Mouse (Mus musculus) Muller cell, postnatal 12 days (primary cell): ENCODE results near the gene Tnfrsf11a.
"Not testable (repeated sequence)": the region's sequence is repeated elsewhere in the genome, so short reads cannot be mapped to it uniquely, and the experiment has no call there.

Source experiments
- DNase-seq: peaks from one replicate; pipeline ENCODE4 v3.0.0-alpha.2; 2015; ENCODE audit errors: inconsistent ontology term

Tnfrsf11a gene

DNA sequence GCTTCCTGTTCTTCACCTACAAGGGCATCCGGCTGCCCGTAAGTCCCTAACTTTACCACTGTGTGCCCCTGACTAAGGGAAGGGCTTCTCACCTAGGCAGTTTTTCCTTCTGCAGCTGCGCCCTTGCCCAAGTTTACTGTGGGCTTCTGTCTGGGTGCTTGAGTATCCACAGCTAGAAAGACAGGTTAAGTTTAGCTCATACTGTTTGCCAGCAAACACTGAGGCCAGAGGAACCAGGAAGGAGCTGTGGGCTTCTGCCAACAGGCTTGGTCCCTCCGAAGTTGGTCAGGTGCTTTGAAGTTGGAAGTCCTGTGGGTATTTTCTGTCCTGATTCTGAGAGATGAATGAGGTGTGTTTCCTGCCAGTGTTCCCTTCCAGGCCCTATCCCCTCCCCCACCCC lies 4.6 kb downstream of the Tnfrsf11a start:
- no peak for DNase-seq

DNA sequence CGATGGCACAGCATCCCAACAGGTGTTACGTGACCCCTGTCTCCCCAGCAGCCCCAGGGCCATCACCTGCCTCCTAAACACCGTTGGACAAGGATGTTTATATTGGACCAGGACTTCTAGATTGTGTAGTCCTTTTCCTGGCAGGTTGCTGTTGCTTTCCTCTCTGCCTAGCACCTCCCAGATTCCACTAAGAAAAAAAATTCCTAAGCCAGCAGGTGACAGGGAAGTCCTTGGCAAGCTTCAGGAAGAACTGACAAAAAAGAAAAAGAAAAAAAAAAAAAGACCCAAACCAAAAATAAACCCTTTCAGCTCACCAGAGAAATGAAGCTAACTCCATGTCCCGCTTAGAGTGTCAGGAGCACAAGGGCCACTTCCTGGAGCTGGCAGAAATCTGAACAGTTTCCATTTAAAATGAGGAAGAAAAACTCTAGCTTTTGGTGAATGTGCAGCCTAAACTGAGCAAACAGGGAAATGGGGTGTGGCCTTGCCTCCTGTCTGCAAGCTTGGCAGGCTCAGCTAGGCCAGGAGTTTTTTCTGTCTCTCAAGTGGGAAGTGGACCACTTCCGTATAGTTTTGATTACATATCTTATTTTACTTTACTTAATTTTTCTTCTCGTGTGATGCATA lies 6.3 kb downstream of the Tnfrsf11a start:
- no peak for DNase-seq

DNA sequence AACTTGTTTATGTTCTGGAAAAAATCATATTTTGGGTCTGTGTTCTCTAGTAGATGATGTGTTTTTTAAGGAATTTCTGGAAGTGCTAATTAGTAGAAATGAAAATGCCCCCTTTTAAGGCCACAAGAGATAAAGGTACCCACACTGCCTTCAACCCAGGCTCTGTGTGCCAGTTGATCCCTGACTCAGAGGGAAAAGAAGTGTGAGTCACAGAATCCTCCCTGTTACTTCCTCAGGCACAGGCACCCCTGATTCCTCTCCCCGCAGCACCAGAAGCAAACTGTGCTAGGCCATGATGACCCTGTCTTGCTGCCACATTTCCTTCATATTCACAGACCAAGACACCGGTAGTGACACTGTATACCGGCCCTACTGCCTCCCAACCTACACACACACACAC lies 9.6 kb downstream of the Tnfrsf11a start:
- DNase-seq = no peak

GRCm38 (mm10) chr1:105794670-105795069 lies 14.2 kb downstream of the Tnfrsf11a start:
- no peak for DNase-seq

GRCm38 (mm10) chr1:105795705-105796104 lies 15.2 kb downstream of the Tnfrsf11a start:
- DNase-seq = no peak

GRCm38 (mm10) chr1:105800570-105800969 lies 20.1 kb downstream of the Tnfrsf11a start:
- no peak for DNase-seq

- DNase-seq = no peak
These were observed 20.7 kb downstream of the Tnfrsf11a start for GRCm38 (mm10) chr1:105801252-105801651.

- DNase-seq = no peak
These were observed 22.4 kb downstream of the Tnfrsf11a start for GRCm38 (mm10) chr1:105802941-105803340.

DNA sequence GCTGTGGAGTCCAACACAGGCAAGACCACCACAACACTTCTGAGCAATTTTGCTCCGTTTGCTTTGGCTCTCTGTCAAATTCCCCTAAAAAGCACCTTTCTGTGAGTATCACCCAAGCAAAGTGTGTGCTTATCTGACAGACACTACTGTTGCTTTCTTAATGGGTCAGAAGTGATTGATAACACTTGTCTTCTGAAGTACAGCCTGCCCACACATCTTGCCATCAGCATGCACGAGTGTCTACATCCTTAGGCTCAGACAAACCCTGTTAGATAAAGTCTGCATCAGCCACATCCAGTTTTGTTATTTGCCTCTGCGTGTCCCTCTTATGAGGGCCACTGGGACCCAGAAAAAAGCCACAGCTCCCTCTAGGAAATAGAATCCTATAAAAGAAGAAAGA lies 23.8 kb downstream of the Tnfrsf11a start:
- DNase-seq = no peak

GRCm38 (mm10) chr1:105805565-105805964 lies 25.0 kb downstream of the Tnfrsf11a start:
- no peak for DNase-seq

- DNase-seq = no peak
These were observed 26.7 kb downstream of the Tnfrsf11a start for GRCm38 (mm10) chr1:105807028-105807722.

DNA sequence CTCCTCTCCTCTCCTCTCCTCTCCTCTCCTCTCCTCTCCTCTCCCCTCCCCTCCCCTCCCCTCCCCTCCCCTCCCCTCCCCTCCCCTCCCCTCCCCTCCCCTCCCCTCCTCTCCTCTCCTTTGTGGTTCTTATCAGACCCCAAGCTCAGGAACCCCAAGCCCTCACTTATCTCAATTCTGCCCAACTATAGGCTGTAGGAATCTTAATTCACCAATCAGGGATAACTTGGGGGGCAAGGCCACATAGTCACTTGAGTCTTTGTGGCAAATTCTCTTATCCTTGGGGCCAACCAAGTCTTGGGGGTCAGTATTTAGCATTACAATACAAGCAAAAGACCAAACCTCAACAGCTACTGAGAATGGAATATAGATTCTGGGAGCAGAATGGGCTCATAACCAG lies 31.5 kb downstream of the Tnfrsf11a start:
- DNase-seq = not testable (repeated sequence)

DNA sequence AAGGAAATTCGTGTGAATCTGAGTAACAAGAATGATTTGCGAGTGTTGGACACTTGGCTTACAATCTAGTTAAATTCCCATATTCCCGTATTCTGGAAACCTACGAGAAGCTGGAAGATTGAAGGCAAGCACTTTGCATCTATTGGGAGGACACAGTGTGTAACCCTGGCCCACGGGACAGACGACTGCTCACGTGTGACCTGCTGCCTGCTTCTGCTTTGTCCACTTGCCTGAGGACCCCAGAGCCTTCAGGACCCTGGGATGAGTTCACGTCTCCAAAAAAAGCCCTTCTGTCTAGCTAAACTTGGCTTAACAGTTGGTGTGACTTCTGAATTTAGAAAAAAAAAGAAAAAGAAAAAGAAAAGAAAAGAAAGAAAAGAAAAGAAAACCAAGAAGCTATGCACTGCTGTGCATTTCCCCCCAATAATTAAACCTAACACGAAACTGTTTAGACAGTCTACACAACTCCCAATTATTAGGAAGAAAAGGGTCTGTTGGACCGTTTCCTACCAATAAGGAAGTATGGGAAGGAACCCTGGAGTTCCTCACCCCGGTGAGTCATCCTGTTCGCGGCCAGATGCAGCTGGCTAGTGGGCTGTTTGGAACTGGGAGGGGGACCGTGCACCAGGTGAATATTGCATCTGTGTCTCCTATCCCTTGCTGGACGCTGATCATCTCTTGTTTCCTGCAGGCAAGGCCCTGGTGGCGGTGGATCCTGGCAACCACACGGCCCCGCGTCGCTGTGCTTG lies 32.6 kb downstream of the Tnfrsf11a start:
- no peak for DNase-seq

- no peak for DNase-seq
These were observed 33.2 kb downstream of the Tnfrsf11a start for GRCm38 (mm10) chr1:105813709-105814061.

GRCm38 (mm10) chr1:105814402-105815270 lies 34.1 kb downstream of the Tnfrsf11a start:
- no peak for DNase-seq

- DNase-seq = no peak
These were observed 34.8 kb downstream of the Tnfrsf11a start for GRCm38 (mm10) chr1:105815310-105815709.

DNA sequence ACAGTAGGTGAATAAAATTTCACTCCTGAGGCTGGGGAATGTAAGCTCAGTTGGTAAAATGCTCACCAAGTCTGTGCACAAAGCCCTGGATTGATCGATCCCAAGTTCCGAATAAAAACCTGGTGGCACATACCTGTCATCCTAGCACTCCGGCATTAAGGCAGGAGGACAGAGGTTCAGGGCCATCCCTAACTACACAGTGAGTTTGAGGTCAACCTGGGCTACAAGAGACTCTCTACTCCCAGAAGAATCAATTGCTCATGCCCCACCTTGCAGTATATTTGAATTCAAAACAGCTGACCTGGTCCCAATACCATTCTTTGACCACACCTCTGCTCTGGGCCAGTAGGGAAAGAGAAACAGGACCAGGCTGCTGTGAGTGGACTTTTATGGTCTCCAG lies 35.2 kb downstream of the Tnfrsf11a start:
- DNase-seq = no peak

- no peak for DNase-seq
These were observed 38.5 kb downstream of the Tnfrsf11a start for GRCm38 (mm10) chr1:105819031-105819430.

DNA sequence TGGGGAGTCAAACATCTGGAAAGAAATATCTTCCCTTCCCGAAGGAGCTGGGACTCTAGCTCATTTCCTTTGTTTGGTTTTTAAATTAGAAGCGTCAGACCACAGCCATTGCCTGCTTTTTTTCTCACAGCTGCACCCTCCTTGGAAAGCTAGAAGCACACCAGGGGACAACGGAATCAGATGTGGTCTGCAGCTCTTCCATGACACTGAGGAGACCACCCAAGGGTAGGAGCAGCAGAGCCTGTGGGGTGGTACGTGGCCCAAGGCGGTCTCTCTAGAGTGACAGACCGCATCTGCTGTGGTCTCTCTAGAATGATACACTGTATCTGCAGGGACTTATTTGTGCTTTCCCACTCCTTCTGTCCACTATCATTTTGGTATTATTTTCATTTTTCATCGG lies 39.2 kb downstream of the Tnfrsf11a start:
- no peak for DNase-seq

GRCm38 (mm10) chr1:105824356-105824755 lies 43.8 kb downstream of the Tnfrsf11a start:
- DNase-seq = no peak

DNA sequence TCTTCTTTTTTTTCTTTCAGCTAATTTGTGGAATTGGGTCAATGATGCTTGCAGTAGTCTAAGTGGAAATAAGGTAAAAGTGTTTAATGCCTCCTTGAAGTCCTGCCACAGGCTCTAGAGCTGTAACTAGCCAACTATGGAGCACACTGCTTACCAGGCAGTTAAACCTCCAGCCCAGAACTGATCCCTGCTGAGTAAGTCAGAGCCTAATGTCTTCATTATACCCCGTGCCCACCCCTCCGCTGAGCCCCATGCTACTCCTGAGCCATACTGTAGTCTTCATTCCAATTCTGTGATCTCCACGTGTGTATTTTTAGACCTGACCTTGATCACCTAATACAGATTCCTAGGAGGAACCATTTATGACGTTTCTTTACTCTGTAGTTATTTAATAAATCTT lies 44.5 kb downstream of the Tnfrsf11a start:
- DNase-seq = no peak

DNA sequence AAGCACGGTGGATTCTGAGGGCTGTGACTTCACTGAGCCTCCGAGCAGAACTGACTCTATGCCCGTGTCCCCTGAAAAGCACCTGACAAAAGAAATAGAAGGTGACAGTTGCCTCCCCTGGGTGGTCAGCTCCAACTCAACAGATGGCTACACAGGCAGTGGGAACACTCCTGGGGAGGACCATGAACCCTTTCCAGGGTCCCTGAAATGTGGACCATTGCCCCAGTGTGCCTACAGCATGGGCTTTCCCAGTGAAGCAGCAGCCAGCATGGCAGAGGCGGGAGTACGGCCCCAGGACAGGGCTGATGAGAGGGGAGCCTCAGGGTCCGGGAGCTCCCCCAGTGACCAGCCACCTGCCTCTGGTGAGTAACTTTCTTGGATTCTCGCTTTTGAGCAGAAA lies 46.9 kb downstream of the Tnfrsf11a start:
- DNase-seq = no peak
